Mouse (Mus musculus) thymus, adult 2 months (tissue): ENCODE measurements around the gene Josd2.

ENCODE experiments used
- CTCF ChIP-seq: fragments of 200-500 bp; IDR thresholded peaks from 2 replicates; pipeline ENCODE4 v1.5.1; 2012; ENCODE audit warnings: mild to moderate bottlenecking, control low read depth, low read length, moderate library complexity, borderline replicate concordance; ENCODE audit not compliant: control insufficient read depth, poor library complexity, insufficient read depth; ENCODE audit errors: extremely low read depth
- POLR2A ChIP-seq: fragments of 200-500 bp; IDR thresholded peaks from 2 replicates; pipeline ENCODE4 v1.6.1; 2012; ENCODE audit warnings: mild to moderate bottlenecking, low read length, control low read depth, moderate library complexity; ENCODE audit not compliant: control insufficient read depth, poor library complexity, insufficient read depth; ENCODE audit errors: extremely low read depth

GRCm38 (mm10) chr7:44466006-44466887 is 1.5 kb upstream of the Josd2 start:
- no peak for TF ChIP-seq CTCF
- TF ChIP-seq POLR2A: no peak
